Comparison of ENCODE assay signal across 27 mouse cellular contexts in the genomic region with DNA sequence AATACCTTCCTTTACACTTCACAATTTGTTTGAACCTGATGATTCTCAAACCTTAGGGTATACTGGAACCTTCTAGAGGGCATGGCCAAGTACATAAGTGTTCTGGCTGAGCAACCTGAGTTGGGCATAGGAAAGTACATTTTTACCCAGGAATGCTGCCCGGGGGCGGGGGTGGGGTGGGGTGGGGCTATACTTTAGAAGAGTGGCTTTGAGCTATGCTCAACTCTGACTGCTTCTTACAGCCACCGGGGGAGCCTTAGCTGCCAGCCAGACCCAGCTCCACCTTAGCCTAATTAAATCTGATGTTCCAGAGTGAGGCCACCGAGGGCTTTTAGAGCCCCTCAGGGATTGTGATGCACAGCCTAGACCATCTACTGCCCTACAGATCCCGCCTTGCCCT. TPM values are rescaled to one million over a fixed set of nuclear protein-coding genes. Genes with fewer than 3 reads are reported as not detected.
DNase-seq lines count a peak whose midpoint lies in the region; ATAC-seq lines count a peak whose summit lies in the region.
"Had no signal": no experiment of that assay in that cellular context is flagged by ENCODE, and none has a peak within 500 bp of the region (broad histone marks: within the 10 kb centered on the region; RNA-seq: fewer than 3 reads in every experiment).

No protein-coding gene starts in this region.

- H3K27me3 ChIP-seq in embryonic facial prominence, embryonic 12.5 days: no peaks in the 10 kb centered on the region
- no peaks in the 10 kb centered on the region for H3K27me3 ChIP-seq in embryonic facial prominence, embryonic 10.5 days (replicated peaks; ENCODE audit: low read depth, poor library complexity, severe bottlenecking)
- no peaks in the 10 kb centered on the region for H3K27me3 ChIP-seq in lung, embryonic 16.5 days (ENCODE audit: control insufficient read depth, insufficient read depth, low read depth, low read length)
- H3K27me3 ChIP-seq: CH12.LX; forebrain, embryonic 12.5 days; forebrain, embryonic 15.5 days had no signal

- WGBS in embryonic facial prominence, embryonic 12.5 days: 52% methylated on average over 5 of the region's 5 CpGs
- WGBS in embryonic facial prominence, embryonic 10.5 days: 63% methylated on average over 5 of the region's 5 CpGs
- 59% methylated on average over 5 of the region's 5 CpGs for WGBS in lung, embryonic 16.5 days

- H3K4me1 ChIP-seq in embryonic facial prominence, embryonic 12.5 days: no peaks in the 10 kb centered on the region
- H3K4me1 ChIP-seq in embryonic facial prominence, embryonic 10.5 days: no peaks in the 10 kb centered on the region
- 0 out of 2 replicates have a peak, but pooled peaks cover 2% of the 10 kb centered on the region for H3K4me1 ChIP-seq in lung, embryonic 16.5 days (replicated peaks; ENCODE audit: control insufficient read depth, insufficient read depth, low read length)
- H3K4me1 ChIP-seq: forebrain, embryonic 12.5 days; forebrain, embryonic 15.5 days had no signal

- no peaks in the 10 kb centered on the region for H3K9me3 ChIP-seq in embryonic facial prominence, embryonic 12.5 days
- no peaks in the 10 kb centered on the region for H3K9me3 ChIP-seq in embryonic facial prominence, embryonic 10.5 days
- H3K9me3 ChIP-seq in lung, embryonic 16.5 days (ENCODE audit: control insufficient read depth, low read length): 0 out of 2 replicates have a peak, but pooled peaks cover 2% of the 10 kb centered on the region
- H3K9me3 ChIP-seq: forebrain, embryonic 12.5 days; forebrain, embryonic 15.5 days had no signal

- no peaks in the 10 kb centered on the region for H3K36me3 ChIP-seq in embryonic facial prominence, embryonic 12.5 days
- H3K36me3 ChIP-seq in embryonic facial prominence, embryonic 10.5 days (replicated peaks): no peaks in the 10 kb centered on the region
- H3K36me3 ChIP-seq in lung, embryonic 16.5 days (ENCODE audit: control insufficient read depth, insufficient read depth, low read length): no peaks in the 10 kb centered on the region
- H3K36me3 ChIP-seq: forebrain, embryonic 12.5 days; forebrain, embryonic 15.5 days; G1E had no signal

- H3K4me2 ChIP-seq in embryonic facial prominence, embryonic 12.5 days (replicated peaks): no peak overlapping the region
- H3K4me2 ChIP-seq in lung, embryonic 16.5 days (ENCODE audit: low read depth, low read length): no peak overlapping the region
- H3K4me2 ChIP-seq: forebrain, embryonic 12.5 days; forebrain, embryonic 15.5 days had no signal

- no peak overlapping the region for H3K27ac ChIP-seq in embryonic facial prominence, embryonic 12.5 days
- H3K27ac ChIP-seq in embryonic facial prominence, embryonic 10.5 days (replicated peaks): no peak overlapping the region
- H3K27ac ChIP-seq in lung, embryonic 16.5 days (ENCODE audit: low read length): no peak overlapping the region
- H3K27ac ChIP-seq: forebrain, embryonic 12.5 days; forebrain, embryonic 15.5 days had no signal

- 0 out of 2 replicates have a peak, but pooled peaks have one; percentile 15 for ATAC-seq in embryonic facial prominence, embryonic 12.5 days (ENCODE audit: insufficient number of reproducible peaks, insufficient read depth, low FRiP score, low TSS enrichment)
- ATAC-seq in lung, embryonic 16.5 days (ENCODE audit: low read depth): peak; percentile 82
- ATAC-seq: activated CD4-positive, CD25-positive, alpha-beta regulatory T cell, adult 4 months; CD4-positive, CD25-positive, alpha-beta regulatory T cell, adult 4 months; forebrain, embryonic 15.5 days; forebrain, postnatal 0 days; Patski had no signal

- no peak overlapping the region for H3K9ac ChIP-seq in embryonic facial prominence, embryonic 12.5 days
- H3K9ac ChIP-seq in lung, embryonic 16.5 days (ENCODE audit: low read length): no peak overlapping the region
- H3K9ac ChIP-seq: forebrain, embryonic 12.5 days; forebrain, embryonic 15.5 days; forebrain, postnatal 0 days had no signal

- no peak overlapping the region for H3K4me3 ChIP-seq in embryonic facial prominence, embryonic 12.5 days
- no peak overlapping the region for H3K4me3 ChIP-seq in embryonic facial prominence, embryonic 10.5 days
- no peak overlapping the region for H3K4me3 ChIP-seq in lung, embryonic 16.5 days (ENCODE audit: low read length)
- H3K4me3 ChIP-seq: forebrain, embryonic 12.5 days; forebrain, embryonic 15.5 days had no signal

- no peak for DNase-seq in embryonic facial prominence, embryonic 10.5 days (ENCODE audit: low spot score)
- DNase-seq in heart, adult 11 months: peak; percentile 64
- no peak for DNase-seq in heart, adult 18-20 months
- DNase-seq in lung, postnatal 25 days (ENCODE audit: low spot score): no peak
- DNase-seq: adrenal gland, adult 8-10 months; adrenal gland, postnatal 14 days; adrenal gland, postnatal 36 days; B cell, adult 2 months; cerebellum, adult 11-12 months; cerebellum, adult 2 months; cerebellum, adult 9-10 months; cerebellum, postnatal 10 days; cerebellum, postnatal 25 days; forebrain, postnatal 0 days had no signal

RNA-seq across cellular contexts. Expression of a gene that starts 13.4 kb away (rescaled TPM):
- polyA plus RNA-seq in embryonic facial prominence, embryonic 12.5 days (2016; fragmentation: Nextera tagmentation; extraction: Ambion mirVana): not detected in 2 replicates
- polyA plus RNA-seq in embryonic facial prominence, embryonic 10.5 days (2016; fragmentation: Nextera tagmentation; extraction: Ambion mirVana): not detected in 2 replicates
- total RNA-seq in heart, adult 18-20 months (2021): not detected
- 0.21 and 0.65 TPM in 2 replicates for polyA plus RNA-seq in lung, embryonic 16.5 days (2015; fragmentation: Nextera tagmentation; extraction: Ambion mirVana)
- total RNA-seq: adrenal gland, adult 18-20 months; adrenal gland, adult 8-10 months; adrenal gland, postnatal 14 days; adrenal gland, postnatal 36 days; CH12.LX; forebrain, postnatal 0 days; G1E had no signal
- polyA plus RNA-seq: activated CD4-positive, CD25-positive, alpha-beta regulatory T cell, adult 4 months; CD4-positive, CD25-positive, alpha-beta regulatory T cell, adult 4 months; cerebellum, adult 2 months; cortical plate, adult 2 months; embryonic facial prominence, embryonic 11.5 days; embryonic facial prominence, embryonic 14.5 days; forebrain, embryonic 12.5 days; forebrain, embryonic 15.5 days; forebrain, postnatal 0 days; G1E; Patski had no signal
